Mouse (Mus musculus) forebrain, embryonic 13.5 days (tissue): ENCODE measurements around the gene Gp9. TPM values are rescaled to one million over a fixed set of nuclear protein-coding genes. Genes with fewer than 3 reads are reported as not detected.

Experiments
- ATAC-seq: fragments of 200-750 bp; cut with Nextera tagmentation; 2 replicates; pipeline ENCODE4 v1.8.0; 2017
- H3K27ac ChIP-seq: fragments of 300-500 bp; sonication (generic); 2 replicates; pipeline ENCODE4 v1.5.1; 2015; ENCODE audit warnings: inconsistent platforms, mild to moderate bottlenecking, moderate library complexity
- H3K27me3 ChIP-seq: fragments of 300-500 bp; sonication (generic); 2 replicates; pipeline ENCODE4 v1.6.1; 2015; ENCODE audit warnings: mild to moderate bottlenecking, inconsistent platforms
- H3K36me3 ChIP-seq: fragments of 300-500 bp; sonication (generic); 2 replicates; pipeline ENCODE4 v1.6.1; 2015; ENCODE audit warnings: mild to moderate bottlenecking, inconsistent platforms; ENCODE audit not compliant: poor library complexity, severe bottlenecking
- H3K4me1 ChIP-seq: fragments of 300-500 bp; sonication (generic); 2 replicates; pipeline ENCODE4 v1.6.1; 2015; ENCODE audit warnings: inconsistent platforms
- H3K4me2 ChIP-seq: fragments of 300-500 bp; sonication (generic); 2 replicates; pipeline ENCODE4 v1.6.1; 2015; ENCODE audit warnings: inconsistent platforms, mild to moderate bottlenecking, moderate library complexity
- H3K4me3 ChIP-seq: fragments of 300-500 bp; sonication (generic); 2 replicates; pipeline ENCODE4 v1.5.1; 2015; ENCODE audit warnings: mild to moderate bottlenecking, inconsistent platforms
- H3K9ac ChIP-seq: fragments of 300-500 bp; sonication (generic); 2 replicates; pipeline ENCODE4 v1.6.1; 2015; ENCODE audit warnings: mild to moderate bottlenecking, inconsistent platforms
- H3K9me3 ChIP-seq: fragments of 300-500 bp; sonication (generic); replicated peaks from 2 replicates; pipeline ENCODE4 v1.6.1; 2016; ENCODE audit warnings: inconsistent platforms
- WGBS: fragments of 180-500 bp; shearing (Covaris S2); methylation state at CpG from one replicate; pipeline ENCODE4 v1.1.7; 2015; 5-methylcytosine and 5-hydroxymethylcytosine counted together
- polyA plus RNA-seq: library from polyadenylated mRNA; unstranded; fragments of >200 nt; fragmentation: Nextera tagmentation; extraction: Ambion mirVana; gene quantifications from 2 replicates; pipeline ENCODE4 v1.2.1, GENCODE M21; 2015

Gene Gp9
- polyA plus RNA-seq, 1 experiment from 2014 or later = 0.77 TPM

GRCm38 (mm10) chr6:87807735-87808440, 30.0 kb downstream of the Gp9 start:
- Histone ChIP-seq H3K9ac (no peak overlapping the region), H3K27ac (no peak overlapping the region), H3K27me3 (no peaks in the 10 kb centered on the region), H3K9me3 (no peaks in the 10 kb centered on the region), H3K4me3 (no peak overlapping the region), H3K36me3 (no peaks in the 10 kb centered on the region), H3K4me2 (no peak overlapping the region), H3K4me1 (peaks cover 20% of the 10 kb centered on the region)
- WGBS = 83% methylated on average over 4 of the region's 4 CpGs
- no peak for ATAC-seq

GRCm38 (mm10) chr6:87808521-87808920, 30.6 kb downstream of the Gp9 start:
- ATAC-seq = no peak
- WGBS = 74% methylated on average over 3 of the region's 3 CpGs
- Histone ChIP-seq H3K27me3 (no peaks in the 10 kb centered on the region), H3K4me1 (peaks cover 20% of the 10 kb centered on the region), H3K9ac (no peak overlapping the region), H3K27ac (no peak overlapping the region), H3K36me3 (peaks cover under 1% of the 10 kb centered on the region; the same call in 1 of the 2 replicates), H3K4me2 (no peak overlapping the region), H3K4me3 (no peak overlapping the region), H3K9me3 (no peaks in the 10 kb centered on the region)

- no peak overlapping the region for H3K27ac ChIP-seq
- no peaks in the 10 kb centered on the region for H3K27me3 ChIP-seq
- H3K9me3 ChIP-seq = no peaks in the 10 kb centered on the region
- H3K4me1 ChIP-seq = peaks cover 20% of the 10 kb centered on the region
- no peak overlapping the region for H3K9ac ChIP-seq
- 96% methylated on average over 2 of the region's 2 CpGs for WGBS
- peaks cover 6% of the 10 kb centered on the region; the same call in 1 of the 2 replicates for H3K36me3 ChIP-seq
- ATAC-seq = no peak
- no peak overlapping the region for H3K4me3 ChIP-seq
- H3K4me2 ChIP-seq = no peak overlapping the region
Observed at GRCm38 (mm10) chr6:87809144-87809543, 31.3 kb downstream of the Gp9 start.

GRCm38 (mm10) chr6:87809651-87810161, 31.8 kb downstream of the Gp9 start:
- Histone ChIP-seq H3K4me1 (peaks cover 20% of the 10 kb centered on the region), H3K9me3 (no peaks in the 10 kb centered on the region), H3K9ac (no peak overlapping the region), H3K4me3 (no peak overlapping the region), H3K27ac (no peak overlapping the region), H3K36me3 (peaks cover 11% of the 10 kb centered on the region; the same call in 1 of the 2 replicates), H3K4me2 (no peak overlapping the region), H3K27me3 (no peaks in the 10 kb centered on the region)
- WGBS = 90% methylated on average over 6 of the region's 6 CpGs
- ATAC-seq = no peak

GRCm38 (mm10) chr6:87810311-87810710, 32.4 kb downstream of the Gp9 start:
- Histone ChIP-seq H3K9ac (peak overlapping the region; percentile 83; the same call in 1 of the 2 replicates), H3K4me3 (peak overlapping the region; percentile 70), H3K36me3 (peaks cover 17% of the 10 kb centered on the region)

GRCm38 (mm10) chr6:87810713-87811669, 33.1 kb downstream of the Gp9 start:
- WGBS = under 1% methylated on average over 76 of the region's 77 CpGs
- Histone ChIP-seq H3K36me3 (peaks cover 23% of the 10 kb centered on the region), H3K27ac (peak overlapping the region; percentile 31; the same call in 1 of the 2 replicates)

More at GRCm38 (mm10) chr6:87810311-87810710, 32.4 kb downstream of the Gp9 start:
- WGBS = 42% methylated on average over 6 of the region's 6 CpGs
- no peak for ATAC-seq
- Histone ChIP-seq H3K27me3 (no peaks in the 10 kb centered on the region), H3K9me3 (no peaks in the 10 kb centered on the region), H3K4me1 (peaks cover 20% of the 10 kb centered on the region), H3K27ac (no peak overlapping the region), H3K4me2 (peak overlapping the region; percentile 92)

GRCm38 (mm10) chr6:87811675-87812338, 33.9 kb downstream of the Gp9 start, which contains the start of gene Rab43:
Rab43 (minus strand) TSS chr6:87812164.
- Histone ChIP-seq H3K9me3 (no peaks in the 10 kb centered on the region), H3K36me3 (peaks cover 32% of the 10 kb centered on the region), H3K27ac (peak within 1 kb of the TSS; percentile 31; the same call in 1 of the 2 replicates), H3K4me1 (peaks cover 20% of the 10 kb centered on the region), H3K27me3 (no peaks in the 10 kb centered on the region), H3K4me3 (peak within 1 kb of the TSS; percentile 70), H3K9ac (peak within 1 kb of the TSS; percentile 83), H3K4me2 (peak within 1 kb of the TSS; percentile 92)
- peak; percentile 98 for ATAC-seq
- WGBS = under 1% methylated on average over 46 of the region's 56 CpGs

More at GRCm38 (mm10) chr6:87810713-87811669, 33.1 kb downstream of the Gp9 start:
- Histone ChIP-seq H3K4me2 (peak overlapping the region; percentile 92), H3K4me1 (peaks cover 20% of the 10 kb centered on the region), H3K27me3 (no peaks in the 10 kb centered on the region), H3K9ac (peak overlapping the region; percentile 83), H3K4me3 (peak overlapping the region; percentile 70), H3K9me3 (no peaks in the 10 kb centered on the region)
- ATAC-seq = no peak; the same call in none of the 2 replicates

- H3K27ac ChIP-seq = no peak overlapping the region
Observed at GRCm38 (mm10) chr6:87812656-87813055, 34.8 kb downstream of the Gp9 start.

GRCm38 (mm10) chr6:87814486-87814885, 36.6 kb downstream of the Gp9 start:
- Histone ChIP-seq H3K36me3 (peaks cover 58% of the 10 kb centered on the region), H3K27ac (no peak overlapping the region), H3K27me3 (no peaks in the 10 kb centered on the region), H3K9me3 (no peaks in the 10 kb centered on the region), H3K9ac (no peak overlapping the region), H3K4me2 (no peak overlapping the region), H3K4me3 (no peak overlapping the region), H3K4me1 (peaks cover 20% of the 10 kb centered on the region)
- no peak for ATAC-seq
- WGBS = 93% methylated on average over 5 of the region's 5 CpGs

More at GRCm38 (mm10) chr6:87812656-87813055, 34.8 kb downstream of the Gp9 start:
- Histone ChIP-seq H3K4me2 (peak overlapping the region; percentile 92), H3K4me1 (peaks cover 20% of the 10 kb centered on the region), H3K9me3 (no peaks in the 10 kb centered on the region), H3K36me3 (peaks cover 40% of the 10 kb centered on the region), H3K4me3 (peak overlapping the region; percentile 70; the same call in 1 of the 2 replicates), H3K9ac (0 out of 2 replicates have a peak overlapping the region, but pooled peaks have one; percentile 83), H3K27me3 (no peaks in the 10 kb centered on the region)
- WGBS = 70% methylated on average over 1 of the region's 1 CpGs
- ATAC-seq = no peak

- H3K4me1 ChIP-seq = no peaks in the 10 kb centered on the region
- H3K36me3 ChIP-seq = peaks cover 99% of the 10 kb centered on the region
- WGBS = 94% methylated on average over 2 of the region's 2 CpGs
Observed at GRCm38 (mm10) chr6:87820366-87820765, 42.5 kb downstream of the Gp9 start.

More at GRCm38 (mm10) chr6:87820366-87820765, 42.5 kb downstream of the Gp9 start:
- Histone ChIP-seq H3K4me3 (no peak overlapping the region), H3K9ac (no peak overlapping the region), H3K27ac (no peak overlapping the region), H3K9me3 (no peaks in the 10 kb centered on the region), H3K27me3 (no peaks in the 10 kb centered on the region), H3K4me2 (no peak overlapping the region)
- no peak for ATAC-seq
